Mouse (Mus musculus) ES-Bruce4 (cell line): ENCODE results near the gene Nup133. TPM values are rescaled to one million over a fixed set of nuclear protein-coding genes. Genes with fewer than 3 reads are reported as not detected.

ENCODE experiments used
- H3K27ac ChIP-seq: 2 replicates; pipeline ENCODE4 v1.5.1; 2012; ENCODE audit warnings: low read length, inconsistent platforms; ENCODE audit not compliant: insufficient read depth
- H3K27me3 ChIP-seq: 2 replicates; pipeline ENCODE4 v1.6.1; 2012; ENCODE audit warnings: mild to moderate bottlenecking, low read length, inconsistent platforms; ENCODE audit not compliant: control insufficient read depth, poor library complexity, insufficient read depth, severe bottlenecking
- H3K36me3 ChIP-seq: 2 replicates; pipeline ENCODE4 v1.6.1; 2012; ENCODE audit warnings: inconsistent platforms, mild to moderate bottlenecking, low read length, moderate library complexity; ENCODE audit not compliant: control insufficient read depth, poor library complexity, insufficient read depth, severe bottlenecking
- H3K4me1 ChIP-seq: one replicate; pipeline ENCODE4 v1.8.1; 2011; ENCODE audit warnings: low read length; ENCODE audit not compliant: control insufficient read depth, insufficient read depth
- H3K4me3 ChIP-seq: 2 replicates; pipeline ENCODE4 v1.5.1; 2011; ENCODE audit warnings: low read depth, mild to moderate bottlenecking, low read length
- H3K9ac ChIP-seq: 2 replicates; pipeline ENCODE4 v1.6.1; 2012; ENCODE audit warnings: low read depth, mild to moderate bottlenecking, inconsistent platforms; ENCODE audit not compliant: poor library complexity, severe bottlenecking
- H3K9me3 ChIP-seq: replicated peaks from 2 replicates; pipeline ENCODE4 v1.6.1; 2012; ENCODE audit warnings: mild to moderate bottlenecking, low read length, inconsistent platforms; ENCODE audit not compliant: control insufficient read depth, poor library complexity, insufficient read depth, severe bottlenecking
- CTCF ChIP-seq: IDR thresholded peaks from one replicate; pipeline ENCODE4 v1.8.1; 2011; ENCODE audit warnings: low read depth, low read length
- EP300 ChIP-seq: IDR thresholded peaks from 2 replicates; pipeline ENCODE4 v1.6.1; 2011; ENCODE audit warnings: low read depth, low read length; ENCODE audit not compliant: insufficient read depth
- POLR2A ChIP-seq: IDR thresholded peaks from one replicate; pipeline ENCODE4 v1.8.1; 2011; ENCODE audit warnings: low read length; ENCODE audit not compliant: insufficient read depth
- polyA plus RNA-seq: library from polyadenylated mRNA; stranded (reverse); fragments of >200 nt; gene quantifications from 2 replicates; pipeline ENCODE4 v1.2.4, GENCODE M21; 2011; ENCODE audit warnings: low read depth; ENCODE audit not compliant: missing spikeins, insufficient read depth, insufficient read length

Gene Nup133
- polyA plus RNA-seq, 1 experiment: 56.1 TPM

GRCm38 (mm10) chr8:123873364-123873763 is 75.7 kb downstream of the Nup133 start:
- Histone ChIP-seq H3K27me3 (no peaks in the 10 kb centered on the region), H3K4me1 (no peaks in the 10 kb centered on the region), H3K9me3 (no peaks in the 10 kb centered on the region), H3K36me3 (no peaks in the 10 kb centered on the region), H3K4me3 (no peak overlapping the region), H3K27ac (no peak overlapping the region), H3K9ac (no peak overlapping the region)
- TF ChIP-seq POLR2A (no peak), EP300 (no peak), CTCF (no peak)

GRCm38 (mm10) chr8:123872048-123872447 is 77.0 kb downstream of the Nup133 start:
- Histone ChIP-seq H3K4me3 (no peak overlapping the region), H3K27me3 (no peaks in the 10 kb centered on the region), H3K36me3 (no peaks in the 10 kb centered on the region), H3K9ac (no peak overlapping the region), H3K9me3 (no peaks in the 10 kb centered on the region), H3K4me1 (no peaks in the 10 kb centered on the region), H3K27ac (no peak overlapping the region)
- no peak for TF ChIP-seq CTCF
- TF ChIP-seq EP300: no peak
- TF ChIP-seq POLR2A: no peak

GRCm38 (mm10) chr8:123866971-123867370 is 82.1 kb downstream of the Nup133 start:
- TF ChIP-seq EP300: no peak
- TF ChIP-seq CTCF: no peak
- no peak for TF ChIP-seq POLR2A
- Histone ChIP-seq H3K4me1 (no peaks in the 10 kb centered on the region), H3K4me3 (no peak overlapping the region), H3K9ac (no peak overlapping the region), H3K36me3 (no peaks in the 10 kb centered on the region), H3K27me3 (no peaks in the 10 kb centered on the region), H3K27ac (no peak overlapping the region), H3K9me3 (no peaks in the 10 kb centered on the region)

DNA sequence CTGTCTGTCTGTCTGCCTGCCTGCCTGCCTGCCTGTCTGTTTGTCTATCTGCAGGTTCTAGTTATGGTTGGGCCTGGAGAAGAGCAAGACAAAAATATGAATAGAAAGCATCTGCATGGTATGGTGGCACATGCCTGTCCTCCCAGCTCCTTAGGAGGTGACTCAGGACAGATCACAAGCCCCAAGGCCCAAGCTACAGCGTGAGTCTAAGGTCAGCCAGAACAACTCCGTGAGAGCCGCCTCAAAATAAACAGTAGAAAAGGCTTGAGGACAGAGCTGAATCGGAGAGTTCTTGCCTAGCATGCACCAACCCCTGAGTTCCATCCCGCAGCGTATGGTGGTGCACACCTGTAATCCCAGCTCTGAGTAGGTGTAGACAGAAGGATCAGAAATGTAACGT is 83.3 kb downstream of the Nup133 start:
- Histone ChIP-seq H3K27ac (no peak overlapping the region), H3K36me3 (no peaks in the 10 kb centered on the region), H3K9me3 (no peaks in the 10 kb centered on the region), H3K4me3 (no peak overlapping the region), H3K4me1 (no peaks in the 10 kb centered on the region), H3K9ac (no peak overlapping the region), H3K27me3 (no peaks in the 10 kb centered on the region)
- no peak for TF ChIP-seq POLR2A
- no peak for TF ChIP-seq CTCF

DNA sequence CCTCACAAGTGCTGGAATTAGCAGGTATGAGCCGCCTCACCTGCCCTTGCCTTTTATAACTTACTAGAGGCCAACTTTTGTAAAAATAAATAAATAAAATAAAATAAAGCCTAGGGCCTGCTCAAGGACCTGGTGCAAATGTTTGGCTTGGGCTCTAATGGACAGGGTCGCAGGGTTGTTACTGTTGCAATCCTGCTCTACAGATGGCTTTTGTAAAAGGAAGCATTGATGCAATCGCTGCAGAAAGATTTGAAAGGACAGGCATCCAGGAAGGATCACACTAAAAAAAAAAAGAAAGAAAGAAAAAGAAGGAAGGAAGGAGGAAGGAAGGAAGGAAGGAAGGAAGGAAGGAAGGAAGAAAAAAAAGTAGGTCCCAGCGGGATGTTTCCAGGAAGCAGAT is 88.7 kb downstream of the Nup133 start:
- Histone ChIP-seq H3K9ac (peak overlapping the region; percentile 84), H3K4me1 (no peaks in the 10 kb centered on the region), H3K9me3 (no peaks in the 10 kb centered on the region), H3K4me3 (peak overlapping the region; percentile 69), H3K27ac (no peak overlapping the region), H3K27me3 (no peaks in the 10 kb centered on the region), H3K36me3 (no peaks in the 10 kb centered on the region)
- TF ChIP-seq POLR2A (no peak), CTCF (no peak), EP300 (no peak)

GRCm38 (mm10) chr8:123859648-123860259 is 89.3 kb downstream of the Nup133 start, which contains the start of gene Ccsap:
Gene Ccsap, minus strand, starts transcription at chr8:123860209.
- Histone ChIP-seq H3K4me3 (peak within 1 kb of the TSS; percentile 86), H3K4me1 (no peaks in the 10 kb centered on the region), H3K27ac (no peak within 1 kb of the TSS), H3K36me3 (no peaks in the 10 kb centered on the region), H3K9ac (peak within 1 kb of the TSS; percentile 84), H3K27me3 (no peaks in the 10 kb centered on the region), H3K9me3 (no peaks in the 10 kb centered on the region)
- TF ChIP-seq POLR2A (peak; percentile 69), EP300 (no peak)
